Mouse (Mus musculus): ENCODE results near the gene Ccdc103. TPM values are rescaled to one million over a fixed set of nuclear protein-coding genes. Genes with fewer than 3 reads are reported as not detected.
A peak's percentile ranks its signal among the peaks of the same experiment; 100 is the strongest.

The Ccdc103 gene
- polyA plus RNA-seq (2015; fragmentation: Nextera tagmentation; extraction: Ambion mirVana), result 0.94 and 1.3 TPM in 2 replicates

DNA sequence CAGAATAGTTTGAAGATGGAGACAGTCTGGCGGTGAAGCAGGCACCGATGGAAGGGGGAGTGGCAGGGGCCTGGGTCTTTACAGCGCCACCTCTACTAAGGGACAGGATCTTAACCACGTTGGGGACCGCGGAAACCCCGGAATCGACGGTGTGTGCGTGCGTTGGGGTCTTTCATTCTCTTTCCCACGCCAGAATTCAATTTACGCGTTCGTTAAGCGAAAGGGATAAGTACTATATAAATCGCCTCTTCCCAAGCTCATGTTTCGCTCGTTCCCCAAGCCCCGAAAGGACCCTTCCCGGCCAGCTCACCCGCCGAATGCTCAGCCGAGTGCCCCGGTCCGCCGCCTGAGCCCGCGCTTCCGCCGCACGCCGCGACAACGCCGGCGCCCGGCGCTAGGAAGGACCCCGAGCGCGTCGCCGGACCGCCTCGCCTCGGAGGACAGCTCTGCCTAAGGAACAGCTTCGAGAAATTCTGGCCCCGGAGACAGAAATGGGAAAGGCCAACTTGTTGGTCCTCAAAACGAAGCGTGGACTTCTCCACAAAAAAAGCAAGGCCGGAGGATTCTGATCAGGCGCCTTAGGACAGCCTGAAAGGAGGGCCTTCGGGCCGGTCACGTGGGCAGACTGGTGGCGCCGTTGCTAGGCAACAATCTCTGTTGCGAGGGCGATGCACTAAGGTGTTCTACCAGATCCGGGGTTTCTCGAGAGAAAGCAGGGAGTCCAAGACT is at the start of gene Ccdc103, which contains the start of gene Eftud2:
Ccdc103 (plus strand) TSS at position 620 of the 729 bp plus-strand sequence.
Eftud2 (minus strand) TSS at position 401 of the 729 bp plus-strand sequence.
- H3K4me3 ChIP-seq (replicated peaks; ENCODE audit: low read length), result peak within 1 kb of the TSS; percentile 91
- no peaks in the 10 kb centered on the region for H3K9me3 ChIP-seq (replicated peaks; ENCODE audit: control insufficient read depth, low read length)
- WGBS, result under 1% methylated on average over 62 of the region's 62 CpGs
- H3K27ac ChIP-seq (ENCODE audit: low read length), result peak within 1 kb of the TSS; percentile 84
- H3K27me3 ChIP-seq (ENCODE audit: control insufficient read depth, insufficient read depth, low read length), result no peaks in the 10 kb centered on the region
- H3K9ac ChIP-seq (ENCODE audit: low read length), result peak within 1 kb of the TSS; percentile 85
- H3K4me2 ChIP-seq (ENCODE audit: low read depth, low read length), result peak within 1 kb of the TSS; percentile 49
- H3K4me1 ChIP-seq (ENCODE audit: control insufficient read depth, insufficient read depth, low read length), result peaks cover 14% of the 10 kb centered on the region
- ATAC-seq (ENCODE audit: insufficient read depth, low FRiP score), result peak; percentile 93
- peaks cover 3% of the 10 kb centered on the region; the same call in 1 of the 2 replicates for H3K36me3 ChIP-seq (ENCODE audit: control insufficient read depth, insufficient read depth, low read length)

DNA sequence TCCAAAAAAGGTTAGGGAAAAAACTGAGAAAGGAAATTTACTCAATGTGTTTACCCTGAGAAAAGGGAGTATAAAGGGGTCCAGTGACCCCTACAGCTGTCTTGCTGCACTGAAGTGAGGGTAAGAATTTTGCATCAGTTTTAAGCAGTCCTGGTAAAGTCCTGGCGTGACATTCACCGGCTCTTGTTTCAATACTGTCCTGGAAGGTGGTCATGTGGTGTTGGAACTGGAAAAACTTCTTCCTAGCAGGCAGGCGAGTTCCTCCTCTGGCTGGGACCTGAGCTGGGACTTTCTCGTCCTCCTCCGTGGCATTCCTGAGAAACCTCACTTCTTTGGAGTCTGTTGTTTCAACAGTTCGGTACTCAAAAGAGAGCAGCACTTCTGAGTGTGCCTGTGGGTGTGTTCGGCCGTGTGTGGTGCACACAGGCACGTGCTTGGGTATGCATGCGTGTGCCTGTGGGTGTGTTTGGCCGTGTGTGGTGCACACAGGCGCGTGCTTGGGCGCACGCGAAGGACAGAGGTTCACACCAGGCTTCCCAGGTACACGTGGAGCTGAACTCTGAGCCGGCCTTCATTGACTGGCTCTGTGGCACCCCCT is 48.2 kb upstream of the Ccdc103 start:
- H3K36me3 ChIP-seq (ENCODE audit: control insufficient read depth, insufficient read depth, low read length), result no peaks in the 10 kb centered on the region

DNA sequence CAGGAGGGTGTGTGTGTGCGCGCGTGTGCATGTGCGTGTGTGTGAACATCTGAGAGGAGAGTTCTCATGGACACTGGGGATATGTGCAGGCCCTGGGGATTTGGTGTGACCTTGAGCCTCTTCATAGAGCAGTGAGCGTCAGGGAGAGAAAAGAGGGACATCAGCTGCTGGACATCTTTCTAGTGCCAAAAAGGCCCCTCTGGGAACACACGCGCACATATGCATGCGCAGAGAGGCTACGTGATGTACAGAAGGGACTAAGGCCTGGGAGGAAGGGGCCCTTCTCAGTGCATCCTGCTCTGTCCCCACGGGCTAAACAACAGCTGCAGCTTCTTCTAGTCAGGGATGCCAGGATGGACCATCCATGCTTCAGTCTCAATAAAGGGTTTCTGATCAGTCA is 46.8 kb upstream of the Ccdc103 start:
- Histone ChIP-seq H3K36me3 (ENCODE audit: control insufficient read depth, insufficient read depth, low read length) (no peaks in the 10 kb centered on the region), H3K27ac (ENCODE audit: low read length) (peak overlapping the region; percentile 23; the same call in 1 of the 2 replicates), H3K27me3 (ENCODE audit: control insufficient read depth, insufficient read depth, low read length) (no peaks in the 10 kb centered on the region), H3K4me1 (ENCODE audit: control insufficient read depth, insufficient read depth, low read length) (peaks cover 5% of the 10 kb centered on the region; the same call in 1 of the 2 replicates), H3K4me3 (replicated peaks; ENCODE audit: low read length) (no peak overlapping the region), H3K4me2 (ENCODE audit: low read depth, low read length) (no peak overlapping the region), H3K9ac (ENCODE audit: low read length) (no peak overlapping the region; the same call in 1 of the 2 replicates), H3K9me3 (replicated peaks; ENCODE audit: control insufficient read depth, low read length) (no peaks in the 10 kb centered on the region)
- WGBS, result 83% methylated on average over 10 of the region's 10 CpGs
- peak; percentile 23; the same call in 1 of the 2 replicates for ATAC-seq (ENCODE audit: insufficient read depth, low FRiP score)

More for the DNA sequence above, 48.2 kb upstream of the Ccdc103 start:
- H3K4me1 ChIP-seq (ENCODE audit: control insufficient read depth, insufficient read depth, low read length), result peaks cover 5% of the 10 kb centered on the region; the same call in 1 of the 2 replicates
- WGBS, result 47% methylated on average over 18 of the region's 18 CpGs
- H3K9me3 ChIP-seq (replicated peaks; ENCODE audit: control insufficient read depth, low read length), result no peaks in the 10 kb centered on the region
- H3K27me3 ChIP-seq (ENCODE audit: control insufficient read depth, insufficient read depth, low read length), result no peaks in the 10 kb centered on the region
- H3K9ac ChIP-seq (ENCODE audit: low read length), result peak overlapping the region; percentile 35; the same call in 1 of the 2 replicates
- no peak overlapping the region for H3K27ac ChIP-seq (ENCODE audit: low read length)
- no peak overlapping the region for H3K4me2 ChIP-seq (ENCODE audit: low read depth, low read length)
- H3K4me3 ChIP-seq (replicated peaks; ENCODE audit: low read length), result no peak overlapping the region
- no peak for ATAC-seq (ENCODE audit: insufficient read depth, low FRiP score)

DNA sequence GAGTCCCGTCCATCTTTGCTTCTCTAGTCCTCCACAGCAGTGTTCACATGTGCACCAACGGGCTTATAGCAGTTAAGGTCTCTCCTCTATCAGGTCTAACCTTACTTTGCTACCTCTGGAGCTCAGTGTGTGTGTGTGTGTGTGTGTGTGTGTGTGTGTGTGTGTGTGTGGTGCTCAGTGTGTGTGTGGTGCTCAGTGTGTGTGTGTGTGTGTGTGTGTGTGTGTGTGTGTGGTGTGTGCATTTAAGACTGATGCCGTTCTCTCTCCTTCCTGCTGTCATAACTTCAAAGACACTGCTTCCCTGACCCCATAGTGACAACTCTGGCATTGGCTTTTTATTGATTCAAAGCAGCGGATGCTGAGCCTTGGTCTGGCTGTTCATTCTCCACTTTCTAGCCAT is 45.5 kb upstream of the Ccdc103 start, which contains the start of gene Higd1b:
Higd1b (plus strand) TSS at position 301 of the 400 bp plus-strand sequence.
- Histone ChIP-seq H3K9ac (ENCODE audit: low read length) (no peak within 1 kb of the TSS), H3K4me1 (ENCODE audit: control insufficient read depth, insufficient read depth, low read length) (peaks cover 5% of the 10 kb centered on the region; the same call in 1 of the 2 replicates), H3K4me3 (replicated peaks; ENCODE audit: low read length) (no peak within 1 kb of the TSS), H3K4me2 (ENCODE audit: low read depth, low read length) (no peak within 1 kb of the TSS), H3K9me3 (replicated peaks; ENCODE audit: control insufficient read depth, low read length) (no peaks in the 10 kb centered on the region), H3K36me3 (ENCODE audit: control insufficient read depth, insufficient read depth, low read length) (no peaks in the 10 kb centered on the region), H3K27ac (ENCODE audit: low read length) (peak within 1 kb of the TSS; percentile 17; the same call in 1 of the 2 replicates), H3K27me3 (ENCODE audit: control insufficient read depth, insufficient read depth, low read length) (no peaks in the 10 kb centered on the region)
- no peak for ATAC-seq (ENCODE audit: insufficient read depth, low FRiP score)
- 65% methylated on average over 4 of the region's 4 CpGs for WGBS

GRCm38 (mm10) chr11:102836146-102836545 is 44.9 kb upstream of the Ccdc103 start:
- H3K9ac ChIP-seq (ENCODE audit: low read length), result no peak overlapping the region
- no peak overlapping the region for H3K27ac ChIP-seq (ENCODE audit: low read length)
- no peak for ATAC-seq (ENCODE audit: insufficient read depth, low FRiP score)
- no peaks in the 10 kb centered on the region for H3K9me3 ChIP-seq (replicated peaks; ENCODE audit: control insufficient read depth, low read length)
- no peak overlapping the region for H3K4me3 ChIP-seq (replicated peaks; ENCODE audit: low read length)
- WGBS, result 83% methylated on average over 9 of the region's 9 CpGs
- no peak overlapping the region for H3K4me2 ChIP-seq (ENCODE audit: low read depth, low read length)
- no peaks in the 10 kb centered on the region for H3K36me3 ChIP-seq (ENCODE audit: control insufficient read depth, insufficient read depth, low read length)
- peaks cover 5% of the 10 kb centered on the region; the same call in 1 of the 2 replicates for H3K4me1 ChIP-seq (ENCODE audit: control insufficient read depth, insufficient read depth, low read length)
- no peaks in the 10 kb centered on the region for H3K27me3 ChIP-seq (ENCODE audit: control insufficient read depth, insufficient read depth, low read length)

DNA sequence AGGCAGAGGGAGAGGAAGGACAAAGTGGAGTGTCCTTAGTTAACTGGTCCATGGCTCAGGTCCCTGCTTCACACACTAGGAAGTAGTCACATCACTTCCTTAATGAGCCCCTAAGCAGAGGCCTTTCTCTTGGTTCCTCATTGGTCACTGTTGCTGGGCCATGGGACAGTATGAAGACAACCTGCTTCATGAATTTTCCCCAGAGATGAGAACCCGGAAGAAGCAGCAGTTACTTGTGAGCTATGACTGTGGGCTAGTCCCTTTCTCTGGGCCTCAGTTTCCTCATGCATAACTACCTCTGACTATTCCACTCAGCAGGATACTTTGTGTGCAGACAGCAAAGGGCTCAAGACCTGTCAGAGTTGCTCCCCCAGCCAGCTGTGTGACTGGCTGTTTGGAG is 43.6 kb upstream of the Ccdc103 start:
- WGBS, result 91% methylated on average over 1 of the region's 1 CpGs
- Histone ChIP-seq H3K9me3 (replicated peaks; ENCODE audit: control insufficient read depth, low read length) (no peaks in the 10 kb centered on the region), H3K4me3 (replicated peaks; ENCODE audit: low read length) (no peak overlapping the region), H3K36me3 (ENCODE audit: control insufficient read depth, insufficient read depth, low read length) (no peaks in the 10 kb centered on the region), H3K27me3 (ENCODE audit: control insufficient read depth, insufficient read depth, low read length) (no peaks in the 10 kb centered on the region), H3K4me1 (ENCODE audit: control insufficient read depth, insufficient read depth, low read length) (peaks cover 3% of the 10 kb centered on the region; the same call in 1 of the 2 replicates), H3K9ac (ENCODE audit: low read length) (no peak overlapping the region), H3K4me2 (ENCODE audit: low read depth, low read length) (no peak overlapping the region), H3K27ac (ENCODE audit: low read length) (0 out of 2 replicates have a peak overlapping the region, but pooled peaks have one; percentile 8)
- no peak for ATAC-seq (ENCODE audit: insufficient read depth, low FRiP score)

GRCm38 (mm10) chr11:102838126-102838525 is 42.9 kb upstream of the Ccdc103 start:
- H3K36me3 ChIP-seq (ENCODE audit: control insufficient read depth, insufficient read depth, low read length), result no peaks in the 10 kb centered on the region
- H3K4me1 ChIP-seq (ENCODE audit: control insufficient read depth, insufficient read depth, low read length), result no peaks in the 10 kb centered on the region
- no peak; the same call in 1 of the 2 replicates for ATAC-seq (ENCODE audit: insufficient read depth, low FRiP score)
- WGBS, result 77% methylated on average over 2 of the region's 2 CpGs
- H3K27me3 ChIP-seq (ENCODE audit: control insufficient read depth, insufficient read depth, low read length), result no peaks in the 10 kb centered on the region
- no peak overlapping the region for H3K9ac ChIP-seq (ENCODE audit: low read length)
- no peak overlapping the region for H3K4me2 ChIP-seq (ENCODE audit: low read depth, low read length)
- no peaks in the 10 kb centered on the region for H3K9me3 ChIP-seq (replicated peaks; ENCODE audit: control insufficient read depth, low read length)
- H3K27ac ChIP-seq (ENCODE audit: low read length), result no peak overlapping the region
- no peak overlapping the region for H3K4me3 ChIP-seq (replicated peaks; ENCODE audit: low read length)

- peak overlapping the region; percentile 1; the same call in 1 of the 2 replicates for H3K9ac ChIP-seq (ENCODE audit: low read length)
- no peak overlapping the region for H3K4me3 ChIP-seq (replicated peaks; ENCODE audit: low read length)
- no peak overlapping the region for H3K4me2 ChIP-seq (ENCODE audit: low read depth, low read length)
- no peaks in the 10 kb centered on the region for H3K27me3 ChIP-seq (ENCODE audit: control insufficient read depth, insufficient read depth, low read length)
- H3K27ac ChIP-seq (ENCODE audit: low read length), result peak overlapping the region; percentile 13; the same call in 1 of the 2 replicates
- no peak for ATAC-seq (ENCODE audit: insufficient read depth, low FRiP score)
- no peaks in the 10 kb centered on the region for H3K4me1 ChIP-seq (ENCODE audit: control insufficient read depth, insufficient read depth, low read length)
- no peaks in the 10 kb centered on the region for H3K9me3 ChIP-seq (replicated peaks; ENCODE audit: control insufficient read depth, low read length)
- WGBS, result 81% methylated on average over 9 of the region's 9 CpGs
- H3K36me3 ChIP-seq (ENCODE audit: control insufficient read depth, insufficient read depth, low read length), result no peaks in the 10 kb centered on the region
Measured at GRCm38 (mm10) chr11:102838616-102839150, 42.3 kb upstream of the Ccdc103 start.
